Mouse (Mus musculus): ENCODE measurements around the gene Lgr4.

GRCm38 (mm10) chr2:109884106-109884505 lies 33.3 kb upstream of the Lgr4 start:
- no peak for TF ChIP-seq POLR2A (IDR thresholded peaks at IDR 0.05; ENCODE audit: control insufficient read depth in 1 of 2, insufficient read depth in 1 of 2, low read depth in 1 of 2, low read length in 2 of 2, poor library complexity in 1 of 2)
- no peak for TF ChIP-seq RAD21 (IDR thresholded peaks at IDR 0.05; ENCODE audit: low read depth, low read length)
- no peak for TF ChIP-seq UBTF (IDR thresholded peaks at IDR 0.05; ENCODE audit: borderline replicate concordance, insufficient read depth, low read depth, low read length)
- TF ChIP-seq ZKSCAN1 (IDR thresholded peaks at IDR 0.05; ENCODE audit: low read depth, low read length), result no peak
- no peak for TF ChIP-seq GATA1 (IDR thresholded peaks at IDR 0.05; ENCODE audit: low read depth, low read length)

Data from MEL (cell line).